Mouse (Mus musculus) layer of hippocampus, adult 2 months (tissue): ENCODE measurements around the gene Kpna6. TPM values are rescaled to one million over a fixed set of nuclear protein-coding genes. Genes with fewer than 3 reads are reported as not detected.

Experiments
- DNase-seq, 2 experiments: peaks; one replicate each; pipeline ENCODE4 v3.0.0; 2022; ENCODE audit warnings: low spot score in 2 of 2
- H3K27ac ChIP-seq: fragments of 200-600 bp; 2 replicates; pipeline ENCODE4 v1.8.1; 2022
- H3K4me3 ChIP-seq: fragments of 200-600 bp; 2 replicates; pipeline ENCODE4 v1.8.1; 2022; ENCODE audit warnings: mild to moderate bottlenecking
- CTCF ChIP-seq: fragments of 200-600 bp; conservative IDR thresholded peaks from 2 replicates; pipeline ENCODE4 v1.8.1; 2022; ENCODE audit warnings: antibody characterized with exemption, mild to moderate bottlenecking, moderate library complexity
- total RNA-seq, 2 experiments: library from RNA; stranded (reverse); gene quantifications; 2 replicates each; pipeline ENCODE4 v1.2.3; 2021

Gene Kpna6
- total RNA-seq, 2 experiments from 2014 or later: 88.7 to 97.9 TPM

- Histone ChIP-seq H3K27ac (no peak overlapping the region), H3K4me3 (no peak overlapping the region)
- no peak for DNase-seq
- no peak for TF ChIP-seq CTCF
These were observed 11.4 kb upstream of the Kpna6 start for GRCm38 (mm10) chr4:129683901-129684493.

DNA sequence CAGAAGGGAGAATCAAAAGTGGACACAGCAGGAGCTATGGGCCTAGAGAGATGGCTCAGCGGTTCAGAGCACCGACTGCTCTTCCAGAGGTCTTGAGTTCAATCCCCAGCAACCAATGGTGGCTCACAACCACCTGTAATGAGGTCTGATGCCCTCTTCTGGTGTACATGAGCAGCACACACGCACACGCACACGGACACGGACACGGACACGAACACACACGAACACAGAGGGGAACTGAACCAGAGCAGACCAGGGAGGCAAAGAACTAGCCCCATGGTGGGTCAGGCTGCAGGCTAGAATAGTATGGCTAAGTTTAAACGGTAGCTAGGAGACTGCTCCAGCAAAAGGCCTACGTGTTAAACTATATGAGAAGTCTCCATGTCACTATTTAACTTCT, 9.3 kb upstream of the Kpna6 start:
- DNase-seq: no peak
- H3K4me3 ChIP-seq: no peak overlapping the region
- no peak overlapping the region for H3K27ac ChIP-seq
- TF ChIP-seq CTCF: no peak

GRCm38 (mm10) chr4:129672878-129673449, 397 bp upstream of the Kpna6 start:
- DNase-seq: no peak
- peak overlapping the region; percentile 97 for H3K27ac ChIP-seq
- TF ChIP-seq CTCF: no peak; the same call in 1 of the 2 replicates
- peak overlapping the region; percentile 92 for H3K4me3 ChIP-seq

DNA sequence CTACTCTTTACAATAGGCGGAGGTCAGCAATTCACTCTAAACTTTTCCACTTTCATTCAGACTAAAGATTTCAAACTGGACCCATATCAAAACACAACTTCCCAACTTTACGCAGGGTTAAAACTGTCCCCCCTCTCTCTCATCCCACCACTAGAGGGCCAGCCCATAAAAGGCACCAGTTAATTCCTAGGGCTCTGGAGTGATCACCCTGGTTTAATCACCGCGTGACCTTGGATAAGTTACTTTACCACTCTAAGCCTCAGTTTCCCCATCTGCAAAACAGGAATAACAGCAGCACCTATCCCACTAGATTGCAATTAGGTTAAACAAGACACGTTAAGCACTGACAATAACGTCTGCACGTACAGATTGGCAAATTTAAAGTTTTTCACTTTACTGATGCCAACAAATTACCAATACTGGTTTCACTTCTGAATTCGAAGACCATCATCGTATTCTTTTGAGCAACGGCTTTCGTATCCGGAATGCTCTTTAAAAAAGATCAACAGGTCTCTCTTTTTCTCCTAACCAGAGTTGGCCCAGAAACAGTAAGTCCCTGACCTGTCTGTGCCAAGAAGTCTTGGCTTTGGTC, 980 bp downstream of the Kpna6 start:
- peak in 1 of 2 experiments; percentile 58 for DNase-seq
- Histone ChIP-seq H3K4me3 (peak overlapping the region; percentile 92), H3K27ac (peak overlapping the region; percentile 97)
- TF ChIP-seq CTCF: peak; percentile 89

DNA sequence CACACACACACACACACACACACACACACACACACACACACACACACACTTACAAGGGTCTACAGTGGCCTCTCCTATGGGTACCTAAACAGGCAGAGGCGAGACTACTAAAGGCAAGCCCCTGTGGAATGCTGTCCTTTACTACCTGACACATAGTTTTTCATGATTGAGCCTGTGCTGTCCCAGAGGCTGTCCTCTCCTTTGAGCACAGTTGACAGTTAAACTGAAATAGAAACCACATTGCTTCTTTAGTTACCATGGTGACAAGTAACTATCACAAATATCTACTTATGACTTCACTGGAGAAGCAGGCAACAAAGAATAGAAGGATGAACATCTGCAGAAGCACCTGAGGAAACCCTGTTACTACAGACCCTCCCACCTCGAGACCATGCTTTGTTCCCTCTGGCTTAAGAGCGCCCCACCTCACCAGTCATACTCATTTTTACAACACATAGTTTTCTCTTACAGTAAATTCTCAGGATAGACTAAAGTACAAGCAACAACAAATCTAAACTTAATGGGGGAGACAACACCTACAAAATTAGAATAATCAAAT, 10.2 kb downstream of the Kpna6 start:
- H3K4me3 ChIP-seq: no peak overlapping the region
- peak overlapping the region; percentile 14; the same call in 1 of the 2 replicates for H3K27ac ChIP-seq
- no peak for DNase-seq
- TF ChIP-seq CTCF: no peak

GRCm38 (mm10) chr4:129661584-129661983, 11.0 kb downstream of the Kpna6 start:
- peak overlapping the region; percentile 53 for H3K27ac ChIP-seq
- DNase-seq: peak in 1 of 2 experiments; percentile 66
- TF ChIP-seq CTCF: no peak
- no peak overlapping the region for H3K4me3 ChIP-seq

- Histone ChIP-seq H3K4me3 (no peak overlapping the region), H3K27ac (peak overlapping the region; percentile 44; the same call in 1 of the 2 replicates)
- DNase-seq: no peak
- TF ChIP-seq CTCF: no peak
These were observed 17.8 kb downstream of the Kpna6 start for GRCm38 (mm10) chr4:129654770-129655169.

- H3K27ac ChIP-seq: no peak overlapping the region
- DNase-seq: no peak
- no peak for TF ChIP-seq CTCF
- H3K4me3 ChIP-seq: no peak overlapping the region
These were observed 22.2 kb downstream of the Kpna6 start for GRCm38 (mm10) chr4:129650359-129650758.

DNA sequence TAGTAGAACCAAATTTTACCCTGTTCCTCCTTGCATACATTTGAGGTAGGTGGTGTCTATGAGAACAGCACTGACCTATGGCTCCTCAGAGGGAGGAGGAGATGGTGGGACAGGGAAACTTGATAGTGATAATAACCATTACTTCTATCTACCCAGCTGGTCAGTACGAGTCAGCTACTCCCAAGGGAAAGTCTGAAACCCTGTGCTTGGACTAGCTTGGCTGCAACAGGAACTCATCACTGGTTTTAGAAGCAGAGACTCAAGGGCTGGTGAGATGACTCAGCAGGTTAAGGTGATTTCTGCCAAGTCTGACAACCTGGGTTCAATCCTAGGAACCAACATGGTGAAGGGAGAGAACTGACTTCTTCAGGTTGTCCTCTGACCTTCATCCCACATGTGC, 23.9 kb downstream of the Kpna6 start:
- TF ChIP-seq CTCF: no peak
- H3K4me3 ChIP-seq: no peak overlapping the region

DNA sequence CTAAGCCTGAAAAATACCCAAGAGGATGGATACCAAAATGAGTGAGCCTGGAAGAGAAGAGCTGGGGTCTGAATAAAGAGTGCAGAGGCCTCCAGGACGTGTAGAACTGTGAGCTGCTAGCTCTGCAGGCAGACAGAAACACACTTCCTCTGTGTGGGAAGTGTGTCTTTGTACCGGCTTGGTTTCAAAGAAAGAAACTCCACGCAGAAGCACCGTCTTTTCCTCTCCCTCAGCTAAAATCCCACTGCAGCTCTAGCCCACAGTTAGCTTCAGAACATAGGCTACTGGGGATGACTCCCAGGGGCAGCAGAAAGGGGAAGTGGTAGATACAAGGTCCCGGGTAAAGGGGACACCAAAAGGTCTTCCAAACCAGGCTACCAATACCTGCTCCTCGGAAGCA, 27.4 kb downstream of the Kpna6 start:
- H3K4me3 ChIP-seq: no peak overlapping the region
- H3K27ac ChIP-seq: peak overlapping the region; percentile 24; the same call in 1 of the 2 replicates
- DNase-seq: no peak
- no peak for TF ChIP-seq CTCF

More for the DNA sequence above, 23.9 kb downstream of the Kpna6 start:
- DNase-seq: no peak
- H3K27ac ChIP-seq: no peak overlapping the region

DNA sequence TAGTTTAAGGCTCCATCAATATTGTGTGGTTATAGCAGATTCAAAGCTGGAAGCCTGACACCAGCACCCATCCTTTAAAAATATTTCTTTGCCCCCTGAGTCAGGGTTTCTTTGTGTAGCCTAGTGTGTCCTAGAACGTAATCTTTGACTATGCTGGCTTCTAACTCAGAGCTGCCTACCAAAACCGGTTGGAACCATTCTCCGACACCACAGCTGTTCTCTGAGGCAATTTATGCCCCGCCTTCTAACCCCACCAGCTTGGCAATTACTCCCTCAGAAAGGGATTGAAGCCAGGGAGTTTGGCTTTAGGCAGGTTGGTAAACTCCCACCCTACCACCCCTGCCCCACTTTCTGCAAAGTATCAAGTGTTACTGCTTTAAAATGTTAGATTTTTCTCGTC, 30.8 kb downstream of the Kpna6 start:
- no peak for DNase-seq

DNA sequence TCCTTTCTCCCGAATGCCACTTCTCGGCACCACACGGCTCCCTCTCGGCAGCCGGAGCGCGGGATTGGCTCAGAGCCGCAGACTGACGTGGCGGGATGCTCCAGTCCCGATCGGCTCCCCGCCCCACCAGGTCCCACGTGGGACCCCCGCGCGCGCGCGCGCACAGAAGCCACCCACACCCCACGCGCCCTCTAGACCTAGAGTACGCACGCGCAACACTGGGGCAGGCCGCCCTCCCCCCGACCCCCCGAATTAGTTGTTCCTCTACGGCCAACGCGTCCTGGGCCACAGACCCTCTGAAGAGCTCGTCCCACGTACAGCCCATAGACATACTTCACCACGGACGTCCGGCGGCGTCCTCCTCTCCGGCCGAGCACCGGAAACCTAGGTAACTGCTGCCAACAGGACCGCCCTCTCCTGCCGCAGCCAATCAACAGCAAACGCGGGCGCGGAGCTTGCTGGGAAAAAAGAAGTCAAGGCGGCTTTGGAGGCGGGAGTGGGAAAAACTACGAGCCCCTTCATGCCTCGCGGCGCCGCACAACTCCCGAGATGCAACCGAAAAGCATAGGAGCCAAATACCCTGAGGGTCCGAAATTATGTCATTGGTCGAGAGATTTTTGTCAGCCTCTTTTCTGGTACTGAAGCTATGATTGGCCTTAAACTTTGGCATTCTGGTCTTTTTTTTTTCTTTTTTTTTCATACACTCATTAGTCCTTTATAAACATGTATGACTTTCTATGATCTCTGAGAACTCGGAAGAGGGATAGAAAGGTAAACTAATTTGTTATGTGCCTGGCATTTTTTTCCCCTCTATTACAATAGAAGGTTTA, 31.7 kb downstream of the Kpna6 start, which contains the start of gene Txlna:
Gene Txlna, minus strand, starts transcription at position 428 of the 830 bp plus-strand sequence.
- H3K27ac ChIP-seq: peak within 1 kb of the TSS; percentile 95
- H3K4me3 ChIP-seq: peak within 1 kb of the TSS; percentile 80
- no peak for TF ChIP-seq CTCF
- peak; percentile 97 to 98 for DNase-seq

More for the DNA sequence above, 30.8 kb downstream of the Kpna6 start:
- peak overlapping the region; percentile 80 for H3K4me3 ChIP-seq
- no peak for TF ChIP-seq CTCF
- peak overlapping the region; percentile 95 for H3K27ac ChIP-seq

- no peak for DNase-seq
- TF ChIP-seq CTCF: no peak
- H3K4me3 ChIP-seq: peak overlapping the region; percentile 80
These were observed 32.4 kb downstream of the Kpna6 start for GRCm38 (mm10) chr4:129640101-129640637.

More at GRCm38 (mm10) chr4:129640101-129640637, 32.4 kb downstream of the Kpna6 start:
- H3K27ac ChIP-seq: peak overlapping the region; percentile 95
